Mouse (Mus musculus) liver, postnatal 0 days (tissue): ENCODE results near the gene Tex14. TPM values are rescaled to one million over a fixed set of nuclear protein-coding genes. Genes with fewer than 3 reads are reported as not detected.
A peak's percentile ranks its signal among the peaks of the same experiment; 100 is the strongest.
"Not testable (repeated sequence)": the region's sequence is repeated elsewhere in the genome, so short reads cannot be mapped to it uniquely, and the experiment has no call there.

ENCODE experiments used
- ATAC-seq: fragments of 200-750 bp; cut with Nextera tagmentation; 2 replicates; pipeline ENCODE4 v1.8.0; 2017; ENCODE audit warnings: mild to moderate bottlenecking, moderate library complexity
- DNase-seq: peaks from one replicate; pipeline ENCODE4 v3.0.0-alpha.2; 2016
- H3K27ac ChIP-seq: fragments of 300-500 bp; sonication (generic); 2 replicates; pipeline ENCODE4 v1.5.1; 2014; ENCODE audit warnings: antibody characterized with exemption, moderate library complexity, mild to moderate bottlenecking, low read depth
- H3K27me3 ChIP-seq: fragments of 300-500 bp; sonication (generic); 2 replicates; pipeline ENCODE4 v1.6.1; 2014; ENCODE audit warnings: low read length, control low read depth, mixed read lengths; ENCODE audit not compliant: insufficient read depth
- H3K36me3 ChIP-seq: fragments of 300-500 bp; sonication (generic); replicated peaks from 2 replicates; pipeline ENCODE4 v1.6.1; 2014; ENCODE audit warnings: mild to moderate bottlenecking, control low read depth, low read length, moderate library complexity, mixed read lengths; ENCODE audit not compliant: insufficient read depth
- H3K4me1 ChIP-seq: fragments of 300-500 bp; sonication (generic); 2 replicates; pipeline ENCODE4 v1.6.1; 2014; ENCODE audit warnings: antibody characterized with exemption, mild to moderate bottlenecking, control low read depth; ENCODE audit not compliant: insufficient read depth
- H3K4me2 ChIP-seq: fragments of 300-500 bp; sonication (generic); 2 replicates; pipeline ENCODE4 v1.6.1; 2014; ENCODE audit warnings: low read depth, mild to moderate bottlenecking, low read length, moderate library complexity, mixed read lengths
- H3K4me3 ChIP-seq: fragments of 300-500 bp; sonication (generic); 2 replicates; pipeline ENCODE4 v1.5.1; 2014; ENCODE audit warnings: low read depth, low read length
- H3K9ac ChIP-seq: fragments of 300-500 bp; sonication (generic); replicated peaks from 2 replicates; pipeline ENCODE4 v1.6.1; 2014; ENCODE audit warnings: mild to moderate bottlenecking, moderate library complexity
- H3K9me3 ChIP-seq: fragments of 300-500 bp; sonication (generic); 2 replicates; pipeline ENCODE4 v1.6.1; 2016; ENCODE audit warnings: mild to moderate bottlenecking, control low read depth, low read length, mixed read lengths
- CTCF ChIP-seq: sonication (generic); IDR thresholded peaks from 2 replicates; pipeline ENCODE4 v1.5.1; 2016; ENCODE audit warnings: antibody characterized with exemption, low read depth
- EP300 ChIP-seq: IDR thresholded peaks from 2 replicates; pipeline ENCODE4 v1.6.1; 2016; ENCODE audit warnings: antibody characterized with exemption, low read depth, mild to moderate bottlenecking
- WGBS: fragments of 180-500 bp; shearing (Covaris S2); extraction: QIAGEN DNeasy Blood & Tissue Kit; methylation state at CpG from one replicate; pipeline ENCODE4 v1.1.7; 2014; ENCODE audit not compliant: insufficient replicate concordance; 5-methylcytosine and 5-hydroxymethylcytosine counted together
- polyA plus RNA-seq: library from polyadenylated mRNA; unstranded; fragments of >200 nt; fragmentation: Nextera tagmentation; extraction: Ambion mirVana; gene quantifications from 2 replicates; pipeline ENCODE4 v1.2.1, GENCODE M21; 2015

Tex14 gene
- polyA plus RNA-seq, 1 experiment from 2014 or later: not detected

DNA sequence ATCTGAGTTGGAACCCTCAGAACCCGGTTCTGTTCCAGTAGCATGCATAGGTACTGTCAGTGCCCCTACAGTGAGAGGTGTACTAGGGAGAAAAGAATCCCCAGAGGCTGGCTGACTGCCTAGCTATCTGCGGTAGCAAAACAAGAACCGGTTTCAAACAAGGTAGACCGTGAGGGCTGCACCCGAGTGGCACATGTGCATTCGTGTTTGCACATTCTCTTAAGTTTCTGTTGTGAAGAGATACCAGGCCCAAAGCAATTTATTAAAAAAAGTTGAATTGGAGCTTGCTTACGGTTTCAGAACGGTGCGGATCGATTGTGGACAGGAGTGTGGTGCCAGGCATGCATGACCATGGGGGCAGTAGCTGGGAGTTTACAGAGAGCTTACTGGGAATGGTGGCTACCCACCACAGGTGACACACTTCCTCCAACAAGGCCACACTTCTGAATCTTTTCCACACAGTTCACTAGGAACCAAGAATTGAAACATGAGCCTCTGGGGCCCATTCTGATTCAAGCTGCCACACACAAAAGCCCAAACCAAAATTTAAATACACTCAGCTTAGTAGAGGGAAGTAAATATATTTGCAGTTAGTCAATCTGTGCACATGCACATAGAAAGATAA is 35.0 kb downstream of the Tex14 start:
- Histone ChIP-seq H3K27ac (no peak overlapping the region), H3K9ac (no peak overlapping the region), H3K4me1 (peaks cover 4% of the 10 kb centered on the region), H3K4me3 (no peak overlapping the region), H3K27me3 (no peaks in the 10 kb centered on the region), H3K36me3 (no peaks in the 10 kb centered on the region), H3K4me2 (no peak overlapping the region), H3K9me3 (no peaks in the 10 kb centered on the region)
- TF ChIP-seq EP300: no peak
- no peak for TF ChIP-seq CTCF
- ATAC-seq (no peak), DNase-seq (no peak)
- 85% methylated on average over 10 of the region's 10 CpGs for WGBS

GRCm38 (mm10) chr11:87442643-87443372 is 37.9 kb downstream of the Tex14 start:
- TF ChIP-seq CTCF: peak; percentile 25

GRCm38 (mm10) chr11:87443373-87443883 is 38.6 kb downstream of the Tex14 start:
- WGBS: 0% methylated on average over 5 of the region's 5 CpGs
- Histone ChIP-seq H3K9me3 (no peaks in the 10 kb centered on the region), H3K27me3 (no peaks in the 10 kb centered on the region), H3K4me3 (no peak overlapping the region), H3K36me3 (no peaks in the 10 kb centered on the region), H3K4me1 (peaks cover 6% of the 10 kb centered on the region), H3K4me2 (no peak overlapping the region), H3K9ac (no peak overlapping the region), H3K27ac (peak overlapping the region; percentile 72)
- TF ChIP-seq EP300 (peak; percentile 60; the same call in 1 of the 2 replicates), CTCF (no peak)
- peak; percentile 45 for DNase-seq
- no peak for ATAC-seq

More at GRCm38 (mm10) chr11:87442643-87443372, 37.9 kb downstream of the Tex14 start:
- DNase-seq (peak; percentile 82), ATAC-seq (peak; percentile 95)
- 1% methylated on average over 27 of the region's 62 CpGs for WGBS
- not testable (repeated sequence) for H3K4me1 ChIP-seq, H3K9me3 ChIP-seq, H3K27me3 ChIP-seq, H3K36me3 ChIP-seq
- peak overlapping the region; percentile 56 for H3K4me2 ChIP-seq
- peak overlapping the region; percentile 72 for H3K27ac ChIP-seq
- peak overlapping the region; percentile 5; the same call in 1 of the 2 replicates for H3K4me3 ChIP-seq
- H3K9ac ChIP-seq: peak overlapping the region; percentile 41

DNA sequence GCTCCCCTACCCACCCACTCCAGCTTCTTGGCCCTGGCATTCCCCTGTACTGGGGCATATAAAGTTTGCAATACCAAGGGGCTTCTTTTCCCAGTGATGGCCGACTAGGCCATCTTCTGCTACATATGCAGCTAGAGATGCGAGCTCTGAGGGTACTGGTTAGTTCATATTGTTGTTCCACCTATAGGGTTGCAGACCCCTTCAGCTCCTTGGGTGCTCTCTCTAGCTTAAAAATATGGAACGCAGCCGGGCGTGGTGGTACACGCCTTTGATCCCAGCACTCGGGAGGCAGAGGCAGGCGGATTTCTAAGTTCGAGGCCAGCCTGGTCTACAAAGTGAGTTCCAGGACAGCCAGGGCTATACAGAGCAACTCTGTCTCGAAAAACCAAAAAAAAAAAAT is 39.2 kb downstream of the Tex14 start:
- ATAC-seq, H3K4me2 ChIP-seq, H3K9ac ChIP-seq, H3K4me1 ChIP-seq, DNase-seq, H3K4me3 ChIP-seq, H3K27me3 ChIP-seq, H3K36me3 ChIP-seq, H3K9me3 ChIP-seq: not testable (repeated sequence)
- WGBS: 64% methylated on average over 10 of the region's 10 CpGs
- 0 out of 2 replicates have a peak overlapping the region, but pooled peaks have one; percentile 72 for H3K27ac ChIP-seq

DNA sequence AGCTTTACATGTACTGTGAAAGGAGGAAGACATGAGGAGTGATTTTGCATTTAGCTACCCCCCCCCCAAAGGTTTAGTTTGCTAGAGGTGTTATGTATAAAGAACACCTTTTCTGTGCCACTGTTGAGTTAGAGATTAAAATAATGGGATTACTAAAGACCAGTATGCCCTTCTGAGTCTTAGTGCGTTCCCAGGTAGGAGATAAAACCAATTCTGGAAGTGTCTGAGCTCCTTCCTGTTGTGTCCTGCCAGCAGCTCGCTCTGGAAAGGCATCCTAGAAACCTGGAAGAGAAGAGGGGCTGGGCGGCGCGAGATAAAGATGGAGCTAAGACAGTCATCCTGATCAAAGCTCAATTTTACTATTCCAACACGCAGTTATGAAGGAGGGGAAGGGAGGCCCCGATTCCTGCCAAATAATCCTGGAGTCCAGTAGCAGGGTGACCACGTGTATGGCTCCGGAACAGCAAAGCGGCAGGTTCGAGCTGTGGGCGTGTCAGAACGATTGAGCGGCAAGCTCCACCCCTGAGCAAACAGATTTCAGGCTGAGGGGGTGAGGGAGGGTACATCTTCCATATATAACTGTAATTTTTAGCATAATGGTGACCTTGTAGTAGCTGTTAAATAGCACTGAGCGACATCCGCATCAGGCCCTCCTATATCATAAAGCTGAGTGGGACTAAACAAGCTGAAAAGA is 40.0 kb downstream of the Tex14 start:
- no peak overlapping the region for H3K27ac ChIP-seq
- H3K36me3 ChIP-seq: no peaks in the 10 kb centered on the region
- DNase-seq: peak; percentile 47
- H3K4me3 ChIP-seq: no peak overlapping the region
- TF ChIP-seq EP300: no peak
- TF ChIP-seq CTCF: no peak
- WGBS: 12% methylated on average over 16 of the region's 16 CpGs
- no peaks in the 10 kb centered on the region for H3K27me3 ChIP-seq
- H3K9ac ChIP-seq: peak overlapping the region; percentile 51
- H3K4me1 ChIP-seq: peaks cover 8% of the 10 kb centered on the region
- no peak for ATAC-seq
- H3K9me3 ChIP-seq: no peaks in the 10 kb centered on the region
- no peak overlapping the region for H3K4me2 ChIP-seq

DNA sequence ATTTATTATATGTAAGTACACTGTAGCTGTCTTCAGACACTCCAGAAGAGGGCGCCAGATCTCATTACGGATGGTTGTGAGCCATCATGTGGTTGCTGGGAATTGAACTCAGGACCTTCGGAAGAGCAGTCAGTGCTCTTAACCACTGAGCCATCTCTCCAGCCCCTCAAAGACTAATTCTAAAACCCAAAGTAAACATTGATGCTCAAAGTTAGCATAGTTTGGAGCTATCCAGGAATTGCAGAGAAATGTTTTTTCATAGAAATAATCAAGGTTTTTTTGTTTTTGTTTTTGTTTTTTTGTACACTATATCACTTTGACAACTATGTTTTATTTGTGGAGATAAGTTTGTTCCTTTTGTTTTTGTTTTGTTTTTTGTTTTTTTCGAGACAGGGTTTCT is 40.7 kb downstream of the Tex14 start:
- 0 out of 2 replicates have a peak, but pooled peaks have one; percentile 2 for TF ChIP-seq CTCF
- not testable (repeated sequence) for H3K9me3 ChIP-seq, H3K4me2 ChIP-seq, H3K4me1 ChIP-seq, ATAC-seq, H3K9ac ChIP-seq, H3K36me3 ChIP-seq, H3K27me3 ChIP-seq, DNase-seq, H3K27ac ChIP-seq, H3K4me3 ChIP-seq
- 75% methylated on average over 2 of the region's 4 CpGs for WGBS
